Mouse (Mus musculus) thymus, postnatal 0 days (tissue): ENCODE results near the gene Spns1. TPM values are rescaled to one million over a fixed set of nuclear protein-coding genes. Genes with fewer than 3 reads are reported as not detected.
"Not testable (repeated sequence)": the region's sequence is repeated elsewhere in the genome, so short reads cannot be mapped to it uniquely, and the experiment has no call there.

Source experiments
- DNase-seq: peaks from one replicate; pipeline ENCODE4 v3.0.0-alpha.2; 2015; ENCODE audit warnings: low spot score
- microRNA-seq: library from miRNA; unstranded; fragments of <30 nt; microRNA quantifications from one replicate; pipeline ENCODE4, GENCODE M21; 2016; ENCODE audit warnings: borderline number of aligned reads
- polyA plus RNA-seq: library from polyadenylated mRNA; unstranded; fragments of >200 nt; fragmentation: Nextera tagmentation; extraction: Ambion mirVana; gene quantifications from 2 replicates; pipeline ENCODE4 v1.2.1, GENCODE M21; 2015

Gene Spns1
- polyA plus RNA-seq, 1 experiment from 2014 or later = 43.3 TPM

DNA sequence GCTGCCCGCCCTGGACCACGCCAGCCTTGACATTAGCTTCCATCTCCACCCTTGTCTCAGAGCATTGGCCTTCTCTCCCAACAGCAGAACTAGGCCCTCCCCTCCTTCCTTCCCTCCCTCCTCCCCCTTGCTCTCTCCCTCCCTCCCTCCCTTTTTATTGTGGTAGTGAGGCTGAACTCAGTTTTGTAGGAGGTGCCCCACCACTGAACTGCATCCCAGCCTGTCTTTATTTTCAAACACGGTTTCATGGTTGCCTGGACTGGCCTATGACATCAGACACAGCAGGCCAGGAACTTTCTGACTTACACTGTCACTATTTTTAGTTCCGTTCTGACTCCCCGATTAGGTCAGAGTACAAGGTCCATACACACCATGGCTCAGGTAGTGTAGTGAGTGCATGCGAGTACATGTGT lies 37.0 kb downstream of the Spns1 start:
- DNase-seq = peak; percentile 73

DNA sequence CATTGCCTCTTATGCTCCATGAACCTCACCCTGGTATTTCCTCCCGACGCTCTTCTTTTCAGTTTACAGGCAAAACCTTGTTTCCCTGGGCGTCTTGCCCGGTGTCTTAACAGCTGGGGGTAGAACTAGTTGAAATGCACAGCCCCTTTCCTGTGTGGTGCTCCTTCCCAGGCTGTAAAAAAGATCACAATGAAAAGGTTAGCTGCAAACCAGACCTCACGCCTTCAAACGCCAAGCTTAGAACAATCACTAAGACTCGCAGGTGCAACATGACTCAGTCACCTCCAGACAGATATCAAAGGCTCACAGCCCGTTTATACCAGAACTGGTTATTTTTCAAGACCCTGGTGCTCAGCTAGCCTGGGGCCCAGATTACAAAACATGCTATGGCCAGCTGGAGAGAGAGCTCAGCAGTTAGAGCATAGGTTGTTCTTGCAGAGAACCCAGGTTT lies 37.7 kb downstream of the Spns1 start:
- DNase-seq = peak; percentile 86

DNA sequence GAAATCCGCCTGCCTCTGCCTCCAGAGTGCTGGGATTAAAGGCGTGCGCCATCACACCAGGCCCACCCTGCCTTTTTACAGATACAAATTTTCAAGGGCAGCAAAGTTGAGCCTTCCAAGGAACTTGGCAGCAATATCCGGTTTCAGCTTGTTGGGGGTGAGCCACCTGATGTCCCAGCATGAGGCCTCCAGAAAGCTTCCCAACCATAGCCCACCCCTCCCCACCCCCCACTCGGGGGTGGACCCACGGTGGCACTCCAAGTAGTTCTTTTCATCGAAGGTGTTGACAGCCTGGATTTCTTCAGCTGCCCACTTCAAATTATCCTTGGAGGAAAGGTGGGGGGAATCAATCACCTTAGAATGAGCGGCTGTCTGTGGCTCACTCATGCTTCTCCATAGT lies 38.3 kb downstream of the Spns1 start:
- peak; percentile 21 for DNase-seq

DNA sequence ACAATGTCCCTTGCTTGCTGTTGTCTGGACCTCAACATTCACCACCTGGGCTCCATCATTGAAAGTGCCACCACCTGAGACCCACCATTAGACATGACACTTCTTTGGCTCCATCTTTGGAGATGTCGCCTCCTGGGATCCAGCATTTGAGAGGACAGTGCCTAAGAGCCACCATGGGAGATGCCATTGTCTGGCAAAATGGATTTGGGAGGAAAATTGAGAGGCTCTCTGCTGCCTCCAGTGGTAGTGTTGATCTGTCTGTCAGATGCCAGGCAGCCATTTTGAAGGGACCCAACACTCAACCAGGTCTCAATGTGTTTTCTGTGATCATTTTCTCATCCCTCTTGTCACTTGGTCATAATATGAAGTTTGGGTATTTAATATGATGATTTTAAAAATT lies 41.7 kb downstream of the Spns1 start:
- DNase-seq = no peak

GRCm38 (mm10) chr7:126332691-126333090 lies 44.6 kb downstream of the Spns1 start:
- no peak for DNase-seq

GRCm38 (mm10) chr7:126330693-126331092 lies 46.6 kb downstream of the Spns1 start:
- DNase-seq = no peak

DNA sequence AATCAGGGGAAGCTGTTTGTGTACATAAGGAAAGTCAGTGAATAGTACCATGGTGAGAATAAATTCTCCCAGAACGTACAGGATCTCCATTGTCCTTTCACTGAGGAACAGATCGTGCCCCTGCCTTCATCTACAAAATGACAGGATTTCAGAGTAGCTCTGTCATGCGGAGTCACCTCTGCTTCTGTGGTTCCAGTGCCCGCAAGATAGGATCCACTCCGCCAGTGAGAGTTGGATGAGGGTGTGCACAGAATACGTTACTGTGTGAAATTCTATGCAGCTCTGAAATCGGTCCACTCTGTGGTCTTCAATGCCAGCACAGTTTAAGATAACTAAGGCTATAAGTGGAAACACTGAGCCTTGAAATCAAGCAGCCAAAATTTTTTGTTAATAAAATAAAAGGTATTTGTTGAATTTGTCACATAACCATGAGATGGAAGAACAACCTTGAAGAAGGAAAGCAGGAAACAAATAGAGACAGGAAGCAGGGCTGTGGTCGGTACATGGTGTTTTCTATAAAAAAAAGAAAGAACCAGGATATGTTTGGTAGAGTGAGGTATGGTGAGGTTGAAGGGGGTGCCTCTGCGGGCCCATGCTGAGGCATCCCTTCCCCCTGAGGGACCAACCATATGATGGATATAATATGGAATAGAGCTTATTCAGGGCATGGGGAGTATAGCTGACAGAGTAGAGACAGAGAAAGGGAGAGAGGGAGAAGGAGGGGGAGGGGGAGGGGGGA lies 47.2 kb downstream of the Spns1 start:
- peak; percentile 55 for DNase-seq

- not testable (repeated sequence) for DNase-seq
These were observed 48.4 kb downstream of the Spns1 start for GRCm38 (mm10) chr7:126328848-126329247.

DNA sequence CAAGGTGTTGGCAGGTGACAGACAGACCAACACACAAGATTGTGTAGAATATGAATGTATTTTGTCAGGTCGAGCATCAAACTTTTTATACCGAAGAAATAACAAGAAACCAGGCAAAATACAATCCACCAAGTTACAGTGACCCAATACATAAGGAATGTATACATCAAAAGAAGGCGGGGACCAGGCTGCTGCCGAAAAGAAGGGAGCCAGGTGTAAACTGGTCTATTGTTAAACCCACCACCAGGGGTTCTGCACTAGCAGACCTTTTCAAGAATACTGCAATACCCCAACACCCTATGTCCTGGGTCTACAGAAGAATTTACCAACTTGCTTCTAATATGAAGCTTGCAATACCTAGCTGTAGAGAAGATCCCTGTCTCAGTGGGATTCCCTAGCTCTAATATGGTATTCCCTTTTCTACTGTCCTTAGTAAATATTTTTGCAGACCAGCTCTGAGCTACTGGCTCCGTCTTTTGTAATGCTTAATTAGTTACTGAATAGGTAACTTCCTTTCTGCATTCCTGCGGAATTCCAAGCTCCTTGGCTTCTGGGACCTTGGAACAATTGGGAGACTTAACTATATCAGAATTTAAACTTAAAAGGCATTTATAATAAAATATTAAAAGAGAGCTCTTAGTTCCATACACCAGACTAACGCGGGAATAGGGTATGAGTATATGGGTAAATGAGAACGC lies 51.5 kb downstream of the Spns1 start:
- not testable (repeated sequence) for DNase-seq

DNA sequence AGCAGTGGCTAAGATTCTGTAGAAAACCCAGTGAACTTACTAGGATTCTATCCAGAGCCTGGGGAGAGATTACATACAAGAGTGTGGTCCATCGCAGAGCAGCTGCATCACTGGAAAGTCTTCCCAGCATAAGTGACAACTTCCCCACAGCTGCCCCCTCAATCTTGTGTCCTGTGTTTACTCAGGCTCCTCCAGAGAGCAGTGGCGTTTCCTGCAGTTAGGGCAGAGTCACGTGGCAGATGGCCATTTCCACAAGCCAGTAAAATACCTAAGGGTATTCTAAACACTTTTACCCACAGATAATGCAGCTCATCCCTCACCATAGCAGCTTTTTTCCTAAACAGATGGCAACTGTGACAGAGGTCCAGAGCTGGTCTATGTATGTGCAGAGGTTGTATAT lies 52.5 kb downstream of the Spns1 start:
- DNase-seq = no peak

- DNase-seq = peak; percentile 91
These were observed 53.5 kb downstream of the Spns1 start for GRCm38 (mm10) chr7:126323729-126324128.

Small RNA genes lying within 50 kb of the gene (microRNA-seq; reads per million reads assigned to microRNA genes)
- 5.8 reads per million, percentile 9 among the genes with 10 or more reads in this experiment for gene Mir7058

Other genes with a start within 250 kb of the Spns1 start
- 46.8 and 56.5 TPM in 2 replicates for gene Xpo6, start 176.9 kb downstream of the Spns1 start, polyA plus RNA-seq
- gene Sbk1, start 104.8 kb downstream of the Spns1 start, polyA plus RNA-seq = 17.9 and 19.1 TPM in 2 replicates
- 890 and 915 TPM in 2 replicates for gene Lat, start 7.9 kb downstream of the Spns1 start, polyA plus RNA-seq
- 5.1 and 6.7 TPM in 2 replicates for gene Nfatc2ip, start 19.3 kb upstream of the Spns1 start, polyA plus RNA-seq
- gene Cd19, start 37.4 kb upstream of the Spns1 start, polyA plus RNA-seq = 0.13 and 0.22 TPM in 2 replicates
- gene Rabep2, start 51.3 kb upstream of the Spns1 start, polyA plus RNA-seq = 22.2 and 22.7 TPM in 2 replicates
- gene Atp2a1, start 85.7 kb upstream of the Spns1 start, polyA plus RNA-seq = 3.1 and 4.2 TPM in 2 replicates
- 37.8 and 38.6 TPM in 2 replicates for gene Sh2b1, start 98.0 kb upstream of the Spns1 start, polyA plus RNA-seq
- 95.4 and 104 TPM in 2 replicates for gene Tufm, start 109.9 kb upstream of the Spns1 start, polyA plus RNA-seq
- 37.9 and 38.5 TPM in 2 replicates for gene Atxn2l, start 126.0 kb upstream of the Spns1 start, polyA plus RNA-seq
- gene Eif3c, start 189.0 kb upstream of the Spns1 start, polyA plus RNA-seq = 246 and 259 TPM in 2 replicates
- gene Apobr, start 207.5 kb upstream of the Spns1 start, polyA plus RNA-seq = 1.2 TPM in 2 replicates
- gene Cln3, start 208.4 kb upstream of the Spns1 start, polyA plus RNA-seq = 28.2 and 30.2 TPM in 2 replicates
- 0.54 and 0.85 TPM in 2 replicates for gene Il27, start 217.5 kb upstream of the Spns1 start, polyA plus RNA-seq